Mouse (Mus musculus) liver, embryonic 14.5 days (tissue): Measurements from ENCODE around the gene Atp7b.

ENCODE experiments used
- CTCF ChIP-seq: IDR thresholded peaks from 2 replicates; pipeline ENCODE4 v1.5.1; 2016; ENCODE audit warnings: antibody characterized with exemption, low read depth, control low read depth
- EP300 ChIP-seq: IDR thresholded peaks from 2 replicates; pipeline ENCODE4 v1.6.1; 2016; ENCODE audit warnings: antibody characterized with exemption, low read depth

GRCm38 (mm10) chr8:22013034-22013707, 46.9 kb downstream of the Atp7b start:
- TF ChIP-seq CTCF (no peak), EP300 (no peak)
